Mouse (Mus musculus) adrenal gland, adult 2 months (tissue): ENCODE data around the gene Paxbp1. TPM values are rescaled to one million over a fixed set of nuclear protein-coding genes. Genes with fewer than 3 reads are reported as not detected.

Source experiments
- DNase-seq: peaks from one replicate; pipeline ENCODE4 v3.0.0; 2021
- polyA plus RNA-seq: library from polyadenylated mRNA; depleted of rRNA; stranded (reverse); fragments of >200 nt; gene quantifications from 2 replicates; pipeline ENCODE4 v1.2.3, GENCODE M21; 2012; rRNA removed
- total RNA-seq, 2 experiments: library from RNA; stranded (reverse); gene quantifications; 2 replicates each; pipeline ENCODE4 v1.2.3; 2021

Gene Paxbp1
- total and polyA plus RNA-seq, 3 experiments: 8.8 to 63.1 (median 32.9) TPM

GRCm38 (mm10) chr16:90999827-91000226, 44.5 kb downstream of the Paxbp1 start:
- no peak for DNase-seq

GRCm38 (mm10) chr16:90997822-90998221, 46.5 kb downstream of the Paxbp1 start:
- no peak for DNase-seq

- DNase-seq: no peak
Measured at GRCm38 (mm10) chr16:90996327-90997243, 47.8 kb downstream of the Paxbp1 start.

- no peak for DNase-seq
Measured at GRCm38 (mm10) chr16:90995498-90995897, 48.8 kb downstream of the Paxbp1 start.

GRCm38 (mm10) chr16:90995023-90995422, 49.3 kb downstream of the Paxbp1 start:
- DNase-seq: no peak

GRCm38 (mm10) chr16:90989162-90989561, 55.2 kb downstream of the Paxbp1 start:
- DNase-seq: no peak

GRCm38 (mm10) chr16:90988665-90989064, 55.7 kb downstream of the Paxbp1 start:
- DNase-seq: no peak

GRCm38 (mm10) chr16:90988039-90988438, 56.3 kb downstream of the Paxbp1 start:
- DNase-seq: no peak

GRCm38 (mm10) chr16:90971004-90971403, 73.3 kb downstream of the Paxbp1 start:
- DNase-seq: no peak

GRCm38 (mm10) chr16:90966241-90966640, 78.1 kb downstream of the Paxbp1 start:
- DNase-seq: no peak

- DNase-seq: no peak
Measured at GRCm38 (mm10) chr16:90964302-90964701, 80.0 kb downstream of the Paxbp1 start.

Other genes with a start within 250 kb of the Paxbp1 start
- 10 to 100 TPM; 10.3 to 17.3 TPM for gene Urb1, start 234.1 kb downstream of the Paxbp1 start, total RNA-seq
- gene Urb1, start 234.1 kb downstream of the Paxbp1 start, polyA plus RNA-seq: 4.5 and 4.6 TPM in 2 replicates
- gene Eva1c, start 217.8 kb downstream of the Paxbp1 start, total RNA-seq: 1 to 10 TPM; 4.4 to 4.8 TPM
- 7.6 and 8.9 TPM in 2 replicates for gene Eva1c, start 217.8 kb downstream of the Paxbp1 start, polyA plus RNA-seq
- 10 to 100 TPM; 28.8 to 34.2 TPM for gene Cfap298, start 109.4 kb downstream of the Paxbp1 start, total RNA-seq
- gene Cfap298, start 109.4 kb downstream of the Paxbp1 start, polyA plus RNA-seq: 70.4 and 77.5 TPM in 2 replicates
- gene Synj1, start 33.2 kb downstream of the Paxbp1 start, total RNA-seq: 10 to 100 TPM; 44.3 to 65.6 TPM
- gene Synj1, start 33.2 kb downstream of the Paxbp1 start, polyA plus RNA-seq: 23.4 and 27.5 TPM in 2 replicates
- under 1 TPM in 1 of 2 experiments, not detected in 1; 0.21 TPM for gene 4932438H23Rik, start 50.6 kb upstream of the Paxbp1 start, total RNA-seq
- 0.06 TPM in 1 of 2 replicates, not detected in the other for gene 4932438H23Rik, start 50.6 kb upstream of the Paxbp1 start, polyA plus RNA-seq
- gene Olig2, start 180.9 kb upstream of the Paxbp1 start, total RNA-seq: not detected
- not detected in 2 replicates for gene Olig2, start 180.9 kb upstream of the Paxbp1 start, polyA plus RNA-seq
- gene Olig1, start 225.2 kb upstream of the Paxbp1 start, total RNA-seq: under 1 TPM; 0.37 to 0.86 TPM
- 0.49 and 2.2 TPM in 2 replicates for gene Olig1, start 225.2 kb upstream of the Paxbp1 start, polyA plus RNA-seq